Mouse (Mus musculus): ENCODE measurements around the gene Marc1. TPM values are rescaled to one million over a fixed set of nuclear protein-coding genes. Genes with fewer than 3 reads are reported as not detected.

The Marc1 gene
- polyA plus RNA-seq, 1 experiment from 2014 or later: 0.15 TPM

GRCm38 (mm10) chr1:184781286-184782160, 29.6 kb downstream of the Marc1 start:
- Histone ChIP-seq H3K4me2 (ENCODE audit: low read length) (no peak overlapping the region), H3K9ac (ENCODE audit: low read depth, low read length) (no peak overlapping the region), H3K9me3 (replicated peaks; ENCODE audit: control insufficient read depth, low read length, poor library complexity, severe bottlenecking) (no peaks in the 10 kb centered on the region), H3K4me1 (ENCODE audit: control insufficient read depth, insufficient read depth, low read length) (no peaks in the 10 kb centered on the region), H3K4me3 (ENCODE audit: low read depth, low read length) (no peak overlapping the region), H3K27ac (ENCODE audit: low read length) (no peak overlapping the region), H3K36me3 (ENCODE audit: control insufficient read depth, insufficient read depth, low read length) (no peaks in the 10 kb centered on the region), H3K27me3 (ENCODE audit: control insufficient read depth, insufficient read depth, low read depth, low read length) (no peaks in the 10 kb centered on the region)
- ATAC-seq: no peak
- 82% methylated on average over 10 of the region's 10 CpGs for WGBS

DNA sequence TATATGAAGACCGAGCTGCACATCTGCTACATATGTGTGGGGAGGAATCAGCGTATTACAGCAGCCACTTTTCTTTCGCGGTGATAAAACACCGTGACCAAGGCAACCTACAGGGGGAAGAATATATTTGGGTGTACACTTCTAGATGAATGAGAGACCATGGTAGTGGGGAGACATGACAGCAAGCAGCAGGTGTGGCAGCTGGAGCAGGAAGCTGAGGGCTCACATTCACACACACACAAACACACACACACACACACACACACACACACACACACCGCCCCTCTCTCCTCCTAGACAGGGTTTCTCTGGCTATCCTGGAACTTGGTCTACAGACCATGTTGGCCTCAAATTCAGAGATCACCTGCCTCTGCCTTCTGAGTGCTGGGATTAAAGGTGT, 33.0 kb downstream of the Marc1 start:
- H3K9ac ChIP-seq (ENCODE audit: low read depth, low read length): no peak overlapping the region
- H3K36me3 ChIP-seq (ENCODE audit: control insufficient read depth, insufficient read depth, low read length): no peaks in the 10 kb centered on the region
- H3K27ac ChIP-seq (ENCODE audit: low read length): no peak overlapping the region
- no peaks in the 10 kb centered on the region for H3K4me1 ChIP-seq (ENCODE audit: control insufficient read depth, insufficient read depth, low read length)
- ATAC-seq: no peak
- no peak overlapping the region for H3K4me3 ChIP-seq (ENCODE audit: low read depth, low read length)
- 90% methylated on average over 6 of the region's 6 CpGs for WGBS
- H3K4me2 ChIP-seq (ENCODE audit: low read length): no peak overlapping the region
- no peaks in the 10 kb centered on the region for H3K27me3 ChIP-seq (ENCODE audit: control insufficient read depth, insufficient read depth, low read depth, low read length)
- H3K9me3 ChIP-seq (replicated peaks; ENCODE audit: control insufficient read depth, low read length, poor library complexity, severe bottlenecking): no peaks in the 10 kb centered on the region

DNA sequence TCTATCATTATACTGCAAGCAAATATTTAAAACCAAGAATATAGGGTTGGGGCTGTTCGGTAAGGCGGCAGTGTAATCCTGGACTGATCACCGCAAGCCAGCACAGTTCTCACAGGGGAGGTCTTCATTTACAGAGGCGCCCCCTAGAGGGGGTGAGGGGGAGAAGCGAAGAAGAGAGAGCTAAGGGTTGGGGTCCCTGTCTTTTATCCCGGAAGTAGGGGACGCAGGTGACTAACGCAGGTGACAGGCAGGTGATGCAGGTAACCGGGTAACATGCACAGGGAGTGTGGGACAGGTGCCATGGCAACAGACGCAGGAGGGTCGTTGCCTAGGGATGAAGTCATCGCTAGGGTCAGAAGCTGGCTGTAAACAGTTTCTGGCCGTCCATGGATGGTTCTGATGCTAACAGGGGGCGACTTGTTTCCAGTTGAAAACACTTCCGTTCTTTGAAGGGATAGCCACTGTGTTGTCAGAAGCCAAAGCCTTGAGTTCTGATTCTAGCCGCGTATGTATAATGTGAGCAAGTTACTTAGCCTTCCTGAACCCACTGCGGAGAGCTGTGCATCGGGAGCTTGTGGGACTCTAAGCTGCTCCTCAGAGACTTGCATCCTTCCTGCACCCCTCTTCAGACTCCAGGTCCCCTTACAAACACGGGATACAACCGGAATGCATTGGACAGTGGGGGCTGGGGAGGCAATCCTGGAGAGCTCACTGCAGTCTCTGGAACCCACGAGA, 33.9 kb downstream of the Marc1 start:
- no peaks in the 10 kb centered on the region for H3K9me3 ChIP-seq (replicated peaks; ENCODE audit: control insufficient read depth, low read length, poor library complexity, severe bottlenecking)
- H3K4me3 ChIP-seq (ENCODE audit: low read depth, low read length): no peak overlapping the region
- H3K36me3 ChIP-seq (ENCODE audit: control insufficient read depth, insufficient read depth, low read length): no peaks in the 10 kb centered on the region
- no peak overlapping the region for H3K4me2 ChIP-seq (ENCODE audit: low read length)
- no peak for ATAC-seq
- H3K27ac ChIP-seq (ENCODE audit: low read length): no peak overlapping the region
- H3K9ac ChIP-seq (ENCODE audit: low read depth, low read length): no peak overlapping the region
- no peaks in the 10 kb centered on the region for H3K27me3 ChIP-seq (ENCODE audit: control insufficient read depth, insufficient read depth, low read depth, low read length)
- WGBS: 30% methylated on average over 22 of the region's 22 CpGs
- no peaks in the 10 kb centered on the region for H3K4me1 ChIP-seq (ENCODE audit: control insufficient read depth, insufficient read depth, low read length)

DNA sequence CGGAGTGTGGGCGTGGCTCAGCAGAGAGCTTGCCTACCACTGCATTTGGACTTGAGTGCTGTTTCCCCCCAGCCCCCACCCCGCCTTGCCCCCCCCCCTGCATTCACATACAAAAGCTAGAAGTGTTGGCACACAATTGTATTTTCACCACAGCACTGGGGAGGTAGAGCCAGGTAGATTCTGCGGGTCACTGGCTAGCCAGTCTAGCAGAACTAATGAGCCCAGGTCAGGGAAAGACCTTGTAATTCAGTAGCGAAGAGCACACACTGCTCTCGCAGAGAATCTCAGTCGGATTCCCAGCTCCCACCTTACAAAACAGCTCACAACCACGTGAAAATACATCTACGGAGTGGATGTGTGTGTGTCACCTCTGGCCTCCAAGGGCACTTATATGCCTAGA, 35.8 kb downstream of the Marc1 start:
- Histone ChIP-seq H3K4me3 (ENCODE audit: low read depth, low read length) (no peak overlapping the region), H3K27ac (ENCODE audit: low read length) (no peak overlapping the region), H3K4me2 (ENCODE audit: low read length) (no peak overlapping the region), H3K4me1 (ENCODE audit: control insufficient read depth, insufficient read depth, low read length) (no peaks in the 10 kb centered on the region), H3K27me3 (ENCODE audit: control insufficient read depth, insufficient read depth, low read depth, low read length) (no peaks in the 10 kb centered on the region), H3K9ac (ENCODE audit: low read depth, low read length) (no peak overlapping the region), H3K9me3 (replicated peaks; ENCODE audit: control insufficient read depth, low read length, poor library complexity, severe bottlenecking) (no peaks in the 10 kb centered on the region), H3K36me3 (ENCODE audit: control insufficient read depth, insufficient read depth, low read length) (no peaks in the 10 kb centered on the region)
- 53% methylated on average over 9 of the region's 9 CpGs for WGBS
- ATAC-seq: no peak

- H3K4me3 ChIP-seq (ENCODE audit: low read depth, low read length): no peak overlapping the region
- H3K27me3 ChIP-seq (ENCODE audit: control insufficient read depth, insufficient read depth, low read depth, low read length): no peaks in the 10 kb centered on the region
- H3K4me1 ChIP-seq (ENCODE audit: control insufficient read depth, insufficient read depth, low read length): no peaks in the 10 kb centered on the region
- no peak overlapping the region for H3K27ac ChIP-seq (ENCODE audit: low read length)
- no peaks in the 10 kb centered on the region for H3K9me3 ChIP-seq (replicated peaks; ENCODE audit: control insufficient read depth, low read length, poor library complexity, severe bottlenecking)
- no peak for ATAC-seq
- H3K36me3 ChIP-seq (ENCODE audit: control insufficient read depth, insufficient read depth, low read length): no peaks in the 10 kb centered on the region
- WGBS: 10% methylated on average over 9 of the region's 9 CpGs
- H3K9ac ChIP-seq (ENCODE audit: low read depth, low read length): no peak overlapping the region
- peak overlapping the region; percentile 9; the same call in 1 of the 2 replicates for H3K4me2 ChIP-seq (ENCODE audit: low read length)
Observed at GRCm38 (mm10) chr1:184771891-184772249, 39.2 kb downstream of the Marc1 start.

- no peaks in the 10 kb centered on the region for H3K4me1 ChIP-seq (ENCODE audit: control insufficient read depth, insufficient read depth, low read length)
- no peak for ATAC-seq
- H3K9ac ChIP-seq (ENCODE audit: low read depth, low read length): no peak overlapping the region
- H3K9me3 ChIP-seq (replicated peaks; ENCODE audit: control insufficient read depth, low read length, poor library complexity, severe bottlenecking): no peaks in the 10 kb centered on the region
- H3K27me3 ChIP-seq (ENCODE audit: control insufficient read depth, insufficient read depth, low read depth, low read length): no peaks in the 10 kb centered on the region
- no peaks in the 10 kb centered on the region for H3K36me3 ChIP-seq (ENCODE audit: control insufficient read depth, insufficient read depth, low read length)
- H3K4me2 ChIP-seq (ENCODE audit: low read length): peak overlapping the region; percentile 27
- no peak overlapping the region for H3K4me3 ChIP-seq (ENCODE audit: low read depth, low read length)
- no peak overlapping the region for H3K27ac ChIP-seq (ENCODE audit: low read length)
- WGBS: 29% methylated on average over 18 of the region's 18 CpGs
Observed at GRCm38 (mm10) chr1:184771202-184771890, 39.8 kb downstream of the Marc1 start.

GRCm38 (mm10) chr1:184763866-184764265, 47.2 kb downstream of the Marc1 start:
- H3K9me3 ChIP-seq (replicated peaks; ENCODE audit: control insufficient read depth, low read length, poor library complexity, severe bottlenecking): no peaks in the 10 kb centered on the region
- H3K4me3 ChIP-seq (ENCODE audit: low read depth, low read length): no peak overlapping the region
- no peak overlapping the region for H3K9ac ChIP-seq (ENCODE audit: low read depth, low read length)
- H3K4me2 ChIP-seq (ENCODE audit: low read length): no peak overlapping the region
- H3K27me3 ChIP-seq (ENCODE audit: control insufficient read depth, insufficient read depth, low read depth, low read length): no peaks in the 10 kb centered on the region
- WGBS: 44% methylated on average over 3 of the region's 3 CpGs
- no peaks in the 10 kb centered on the region for H3K36me3 ChIP-seq (ENCODE audit: control insufficient read depth, insufficient read depth, low read length)
- no peaks in the 10 kb centered on the region for H3K4me1 ChIP-seq (ENCODE audit: control insufficient read depth, insufficient read depth, low read length)
- H3K27ac ChIP-seq (ENCODE audit: low read length): no peak overlapping the region
- no peak for ATAC-seq

DNA sequence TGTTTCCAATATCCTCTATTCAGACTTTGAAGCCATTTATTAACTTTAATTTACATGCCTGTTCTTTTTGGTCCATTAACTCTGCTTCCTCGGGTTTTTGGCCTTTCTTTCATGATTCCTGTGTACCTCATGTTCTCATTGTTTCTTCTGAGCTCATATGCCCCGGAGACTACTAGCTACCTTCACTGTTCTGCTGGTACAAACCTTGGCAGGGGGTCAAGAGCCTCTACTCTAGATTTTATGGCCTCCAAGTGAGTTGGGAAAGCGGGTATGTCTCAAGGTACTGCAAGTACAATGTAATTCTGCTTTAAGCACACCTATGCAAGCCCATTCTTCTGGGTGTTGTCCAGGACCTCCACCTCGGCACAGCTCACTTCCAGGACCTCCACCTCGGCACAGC, 48.2 kb downstream of the Marc1 start:
- Histone ChIP-seq H3K9ac (ENCODE audit: low read depth, low read length) (no peak overlapping the region), H3K36me3 (ENCODE audit: control insufficient read depth, insufficient read depth, low read length) (no peaks in the 10 kb centered on the region), H3K9me3 (replicated peaks; ENCODE audit: control insufficient read depth, low read length, poor library complexity, severe bottlenecking) (no peaks in the 10 kb centered on the region), H3K4me1 (ENCODE audit: control insufficient read depth, insufficient read depth, low read length) (no peaks in the 10 kb centered on the region), H3K27me3 (ENCODE audit: control insufficient read depth, insufficient read depth, low read depth, low read length) (no peaks in the 10 kb centered on the region), H3K4me2 (ENCODE audit: low read length) (no peak overlapping the region), H3K27ac (ENCODE audit: low read length) (no peak overlapping the region), H3K4me3 (ENCODE audit: low read depth, low read length) (no peak overlapping the region)
- 76% methylated on average over 5 of the region's 5 CpGs for WGBS
- no peak for ATAC-seq

- no peaks in the 10 kb centered on the region for H3K27me3 ChIP-seq (ENCODE audit: control insufficient read depth, insufficient read depth, low read depth, low read length)
Observed at GRCm38 (mm10) chr1:184761988-184762387, 49.1 kb downstream of the Marc1 start.

More at GRCm38 (mm10) chr1:184761988-184762387, 49.1 kb downstream of the Marc1 start:
- no peak overlapping the region for H3K4me3 ChIP-seq (ENCODE audit: low read depth, low read length)
- H3K4me1 ChIP-seq (ENCODE audit: control insufficient read depth, insufficient read depth, low read length): no peaks in the 10 kb centered on the region
- no peak overlapping the region for H3K27ac ChIP-seq (ENCODE audit: low read length)
- no peak for ATAC-seq
- 93% methylated on average over 4 of the region's 4 CpGs for WGBS
- H3K4me2 ChIP-seq (ENCODE audit: low read length): no peak overlapping the region
- no peaks in the 10 kb centered on the region for H3K36me3 ChIP-seq (ENCODE audit: control insufficient read depth, insufficient read depth, low read length)
- H3K9ac ChIP-seq (ENCODE audit: low read depth, low read length): no peak overlapping the region
- no peaks in the 10 kb centered on the region for H3K9me3 ChIP-seq (replicated peaks; ENCODE audit: control insufficient read depth, low read length, poor library complexity, severe bottlenecking)
